Mouse (Mus musculus) stomach, postnatal 0 days (tissue): ENCODE measurements at regions not wholly inside any gene's neighbourhood (a gene's known extent, or its start where the extent isn't known, plus 50 kb on each side); places are given as distances from the start of the nearest gene placed in this dataset.

Experiments
- CTCF ChIP-seq: IDR thresholded peaks from 2 replicates; pipeline ENCODE4 v1.5.1; 2016; ENCODE audit warnings: antibody characterized with exemption, low read depth, mild to moderate bottlenecking, moderate library complexity
- EP300 ChIP-seq: optimal IDR thresholded peaks from 2 replicates; pipeline ENCODE3; 2016; ENCODE audit warnings: antibody characterized with exemption

- TF ChIP-seq EP300 (no peak), CTCF (no peak)
Observed at GRCm38 (mm10) chr13:101568985-101569631, 198.9 kb downstream of the Pik3r1 start.
